Mouse (Mus musculus): ENCODE results near the gene Dhrs7.

- TF ChIP-seq CTCF (IDR thresholded peaks at IDR 0.05; ENCODE audit: low read depth, low read length) (no peak), GATA2 (IDR thresholded peaks at IDR 0.05; ENCODE audit: borderline replicate concordance, low read depth, low read length) (no peak), POLR2AphosphoS5 (IDR thresholded peaks at IDR 0.05; ENCODE audit: insufficient replicate concordance, low read depth, low read length) (no peak), TAL1 (conservative IDR thresholded peaks at IDR 0.05; ENCODE audit: low read depth, low read length) (no peak)
These were observed 43.9 kb downstream of the Dhrs7 start for GRCm38 (mm10) chr12:72620856-72621255.

Data from G1E (cell line).